Mouse (Mus musculus): ENCODE measurements around the gene Glis3.

- TF ChIP-seq CTCF (IDR thresholded peaks at IDR 0.05; ENCODE audit: low read depth): no peak
- TF ChIP-seq EP300 (optimal IDR thresholded peaks at IDR 0.05): no peak
Observed at GRCm38 (mm10) chr19:28360884-28361283, 319.0 kb downstream of the Glis3 start.

Data from stomach, postnatal 0 days (tissue).